Mouse (Mus musculus) CH12.LX (cell line): ENCODE results near the gene Ski.

ENCODE experiments used
- POLR2A ChIP-seq: IDR thresholded peaks from 2 replicates; pipeline ENCODE4 v1.6.1; 2011; ENCODE audit warnings: low read depth, mild to moderate bottlenecking, improper control_type of control experiment, low read length
- RAD21 ChIP-seq: IDR thresholded peaks from 2 replicates; pipeline ENCODE4 v1.6.1; 2011; ENCODE audit warnings: low read depth, mild to moderate bottlenecking, low read length, improper control_type of control experiment, moderate library complexity
- USF2 ChIP-seq: conservative IDR thresholded peaks from 2 replicates; pipeline ENCODE4 v1.6.1; 2011; ENCODE audit warnings: low read depth, low read length, improper control_type of control experiment

DNA sequence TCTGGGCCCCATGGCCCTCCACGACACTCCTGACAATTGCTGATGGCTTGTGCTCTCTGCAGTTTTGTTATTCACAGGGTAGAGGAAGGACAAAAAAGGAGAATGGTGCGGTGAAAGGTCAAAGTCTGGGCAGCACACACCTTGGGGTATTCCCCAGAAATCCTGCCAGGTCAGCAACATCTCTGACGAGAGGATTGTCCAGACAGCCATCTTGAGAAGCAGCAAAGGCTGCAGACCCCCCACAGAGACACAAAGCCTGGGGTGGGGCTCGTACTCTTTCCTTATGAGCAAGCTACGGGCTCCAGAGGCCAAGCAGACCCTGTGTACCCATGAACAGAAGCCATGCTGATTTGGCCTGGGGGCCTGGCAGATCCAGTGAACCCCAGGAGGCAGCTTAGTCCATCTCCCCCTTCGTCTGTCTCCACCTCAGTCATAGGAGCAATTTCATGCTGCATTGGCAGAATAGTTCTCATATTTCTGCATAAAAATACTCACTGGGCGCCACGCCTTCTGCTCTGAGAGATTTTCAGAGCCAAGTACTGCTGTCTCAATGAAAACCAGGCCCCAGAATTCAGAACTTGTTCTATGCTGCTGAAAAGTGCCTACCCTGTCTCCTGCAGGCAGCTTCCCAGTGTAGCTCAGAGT is 108.5 kb downstream of the Ski start:
- no peak for TF ChIP-seq POLR2A
- no peak for TF ChIP-seq RAD21
- TF ChIP-seq USF2: no peak
